Mouse (Mus musculus): ENCODE results near the gene Filip1l. TPM values are rescaled to one million over a fixed set of nuclear protein-coding genes. Genes with fewer than 3 reads are reported as not detected.

Filip1l gene
- total RNA-seq, 2 experiments from 2014 or later, result 4.6 to 5.2 TPM

- intact Hi-C loops (cut with DNase I), result no loop called here
- no peak for DNase-seq (ENCODE audit: low spot score in 2 of 2)
Measured at GRCm38 (mm10) chr16:57500851-57501250, 148.0 kb downstream of the Filip1l start.

DNA sequence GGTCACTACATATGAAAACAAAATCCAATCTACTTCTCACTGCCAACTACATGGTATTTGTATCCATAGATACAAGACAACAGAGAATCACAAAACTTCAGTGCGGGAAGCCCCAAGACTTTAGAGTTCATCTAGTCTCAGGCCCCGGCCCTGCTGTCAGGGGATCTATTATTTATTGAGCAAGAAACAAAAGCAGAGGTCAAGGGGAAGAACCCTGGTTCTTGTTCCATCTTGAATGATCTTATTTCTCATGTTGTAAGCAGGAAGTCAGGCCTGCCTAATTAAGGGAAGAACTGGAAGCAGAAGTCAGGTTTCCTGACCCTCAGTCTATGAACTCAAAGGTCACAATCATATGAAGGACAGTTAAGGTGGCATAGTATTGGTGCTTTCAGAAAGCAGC lies 149.3 kb downstream of the Filip1l start:
- no peak for DNase-seq (ENCODE audit: low spot score in 2 of 2)
- intact Hi-C loops (cut with DNase I), result no loop called here

DNA sequence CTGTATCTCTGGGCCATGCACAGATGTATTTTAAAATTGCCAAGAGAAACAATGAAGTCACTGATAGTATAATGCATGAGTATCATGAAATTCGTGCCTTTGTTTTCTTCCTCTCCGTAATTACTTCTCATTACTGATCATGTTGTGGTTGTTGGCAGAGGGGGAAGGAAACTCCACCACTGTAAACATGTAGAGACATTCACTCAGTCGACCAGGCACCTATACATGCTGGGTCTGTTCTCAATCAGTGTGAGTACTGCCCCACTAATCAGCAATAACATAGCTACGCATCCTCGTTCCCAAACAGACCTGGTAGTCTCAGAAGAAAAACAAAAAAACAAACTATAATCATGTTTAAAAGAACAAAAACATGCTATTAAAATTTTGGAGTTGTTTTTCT lies 149.9 kb downstream of the Filip1l start:
- intact Hi-C loops (cut with DNase I), result no loop called here
- no peak for DNase-seq (ENCODE audit: low spot score in 2 of 2)

DNA sequence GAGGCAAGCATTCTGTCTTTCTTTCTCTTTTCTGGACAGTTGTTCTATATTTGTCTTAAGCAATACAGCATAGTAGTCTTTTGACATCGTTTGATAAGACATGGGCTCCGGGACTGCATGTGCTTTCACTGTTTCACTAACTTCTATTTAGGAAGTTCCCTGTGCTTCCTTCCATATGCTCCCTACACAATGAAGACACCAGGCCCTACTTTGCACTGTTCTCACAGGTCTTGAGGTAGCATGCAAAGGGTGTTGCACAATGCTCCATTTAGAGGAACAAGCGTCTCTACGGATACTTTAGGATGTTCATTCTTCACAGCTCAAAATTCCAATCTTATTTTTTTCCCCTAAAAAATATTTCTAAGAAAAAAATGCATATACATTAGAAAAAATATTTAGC lies 151.8 kb downstream of the Filip1l start:
- no peak for DNase-seq (ENCODE audit: low spot score in 2 of 2)
- intact Hi-C loops (cut with DNase I), result no loop called here

- no peak for DNase-seq (ENCODE audit: low spot score in 2 of 2)
- intact Hi-C loops (cut with DNase I), result no loop called here
Measured at GRCm38 (mm10) chr16:57506133-57506532, 153.2 kb downstream of the Filip1l start.

- intact Hi-C loops (cut with DNase I), result no loop called here
- no peak for DNase-seq (ENCODE audit: low spot score in 2 of 2)
Measured at GRCm38 (mm10) chr16:57508351-57508750, 155.5 kb downstream of the Filip1l start.

DNA sequence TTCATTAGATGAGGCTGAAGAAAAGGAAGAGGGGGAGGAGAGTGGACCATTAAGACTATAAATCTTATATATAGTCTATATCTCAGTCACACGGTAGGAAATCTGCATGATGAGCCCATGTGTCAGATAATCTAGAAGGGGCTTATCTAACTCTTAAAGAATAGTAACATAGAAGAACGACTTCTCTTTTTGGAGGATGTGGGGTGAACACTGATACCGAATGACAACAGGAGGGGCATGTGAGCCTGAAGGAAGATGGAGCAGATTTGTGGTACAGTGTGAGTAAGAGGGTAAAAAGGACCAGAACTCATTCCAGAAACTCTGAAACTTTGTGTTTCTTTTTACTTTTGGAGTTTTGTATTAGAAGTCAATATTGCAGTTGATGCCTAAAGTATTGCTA lies 156.2 kb downstream of the Filip1l start:
- no peak for DNase-seq (ENCODE audit: low spot score in 2 of 2)
- intact Hi-C loops (cut with DNase I), result no loop called here

GRCm38 (mm10) chr16:57513562-57513961 lies 160.7 kb downstream of the Filip1l start:
- DNase-seq (ENCODE audit: low spot score in 2 of 2), result no peak
- intact Hi-C loops (cut with DNase I), result no loop called here

DNA sequence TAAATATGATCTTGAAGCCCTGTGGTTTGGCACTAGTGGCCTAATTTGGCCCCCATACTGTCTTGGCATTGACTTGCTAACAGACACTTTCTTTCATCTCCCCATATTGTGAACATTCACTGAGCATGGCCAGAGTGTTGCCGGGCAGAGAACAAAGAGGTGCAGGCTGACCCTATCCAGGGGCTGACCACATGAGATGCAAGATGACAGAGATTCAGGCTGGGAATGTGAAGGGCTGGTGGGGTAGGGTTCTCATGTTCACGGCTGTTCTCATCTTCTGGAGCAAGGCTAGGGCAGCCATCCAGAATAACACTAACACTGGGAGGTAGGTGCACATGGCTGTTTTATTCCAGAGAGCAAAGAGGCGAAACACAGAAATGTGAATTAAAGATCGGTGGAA lies 161.5 kb downstream of the Filip1l start:
- intact Hi-C loops (cut with DNase I), result no loop called here

GRCm38 (mm10) chr16:57515636-57516035 lies 162.7 kb downstream of the Filip1l start:
- intact Hi-C loops (cut with DNase I), result no loop called here
- DNase-seq (ENCODE audit: low spot score in 2 of 2), result no peak

More for the DNA sequence above, 161.5 kb downstream of the Filip1l start:
- no peak for DNase-seq (ENCODE audit: low spot score in 2 of 2)

DNA sequence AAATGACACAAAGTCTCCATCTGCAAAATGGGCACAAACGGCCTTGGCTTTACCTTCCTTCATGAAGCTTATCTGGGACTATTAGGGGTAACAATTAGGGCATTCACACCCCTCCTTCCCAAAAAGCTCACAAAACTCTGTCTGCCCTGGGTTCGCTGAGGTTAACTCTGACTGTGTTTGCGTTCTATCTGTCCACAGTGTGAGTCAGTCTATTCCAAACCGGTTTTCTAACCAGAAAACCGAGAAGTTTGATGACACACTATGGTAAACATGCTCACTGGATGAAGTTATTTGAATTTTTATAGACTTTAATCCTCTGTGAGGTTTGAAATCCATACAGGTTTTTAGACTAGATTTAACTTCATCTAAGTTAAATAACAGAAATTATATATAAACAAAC lies 172.2 kb downstream of the Filip1l start:
- DNase-seq (ENCODE audit: low spot score in 2 of 2), result no peak
- intact Hi-C loops (cut with DNase I), result no loop called here

GRCm38 (mm10) chr16:57525476-57525875 lies 172.6 kb downstream of the Filip1l start:
- DNase-seq (ENCODE audit: low spot score in 2 of 2), result no peak
- intact Hi-C loops (cut with DNase I), result no loop called here

DNA sequence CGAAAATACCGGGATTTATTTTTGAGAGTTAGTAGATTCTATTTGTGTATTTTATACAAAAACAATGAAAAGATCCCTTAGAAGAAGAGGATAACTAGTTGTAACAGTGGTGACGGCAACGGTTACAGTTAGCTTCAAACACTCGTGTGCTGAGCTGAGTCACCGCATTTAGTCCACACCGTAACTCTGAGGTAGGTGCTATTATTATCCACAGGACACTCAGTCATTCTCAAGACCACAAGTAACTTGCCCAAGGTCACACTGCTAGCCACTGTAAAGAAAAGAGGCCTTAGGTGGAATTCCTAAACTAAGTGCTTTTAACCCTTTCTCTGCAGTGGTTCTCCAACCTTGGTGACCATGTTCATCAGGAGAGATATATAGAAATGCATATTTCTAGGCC lies 174.0 kb downstream of the Filip1l start:
- intact Hi-C loops (cut with DNase I), result no loop called here
- DNase-seq (ENCODE audit: low spot score in 2 of 2), result no peak

- DNase-seq (ENCODE audit: low spot score in 2 of 2), result no peak
- intact Hi-C loops (cut with DNase I), result no loop called here
Measured at GRCm38 (mm10) chr16:57528457-57528856, 175.6 kb downstream of the Filip1l start.

DNA sequence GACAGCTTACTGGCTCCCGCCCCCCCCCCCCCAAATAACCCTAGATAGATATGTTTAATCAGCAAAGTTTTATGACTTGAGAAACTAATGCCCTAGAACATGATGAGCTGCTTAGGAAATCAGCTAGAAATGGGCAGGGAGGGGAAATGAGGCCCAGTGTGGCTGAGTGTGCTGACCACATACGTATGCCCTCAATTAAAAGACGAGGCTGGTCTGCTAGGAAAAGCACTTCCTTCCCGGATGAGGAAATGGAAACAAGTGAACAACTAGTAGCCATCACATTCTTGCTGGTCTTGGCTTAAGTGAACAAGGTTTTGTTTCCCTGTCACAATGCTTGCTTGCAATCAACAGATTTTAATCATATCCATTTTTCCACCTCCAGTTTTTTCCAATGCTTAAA lies 177.7 kb downstream of the Filip1l start:
- DNase-seq (ENCODE audit: low spot score in 2 of 2), result no peak
- intact Hi-C loops (cut with DNase I), result no loop called here

DNA sequence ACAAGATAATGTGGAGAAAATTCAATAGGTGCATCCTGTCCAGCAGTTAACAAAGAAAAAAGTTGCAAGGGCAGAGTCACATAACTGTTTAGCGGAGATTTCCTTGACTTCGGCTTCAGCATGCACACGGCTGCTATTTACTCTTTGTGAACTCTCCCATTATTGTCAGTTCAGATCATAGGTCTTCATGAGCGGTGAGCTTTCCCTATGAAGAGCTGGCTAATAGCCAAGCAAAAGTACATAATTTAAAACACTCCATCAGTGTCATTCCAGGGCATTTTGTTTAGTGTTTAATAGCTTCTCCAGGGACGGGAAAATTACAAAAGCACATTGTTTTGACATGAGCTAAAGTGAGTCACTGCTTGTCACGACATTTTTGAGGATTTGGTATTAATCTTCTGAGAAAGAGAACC lies 179.2 kb downstream of the Filip1l start:
- DNase-seq (ENCODE audit: low spot score in 2 of 2), result no peak
- intact Hi-C loops (cut with DNase I), result no loop called here

DNA sequence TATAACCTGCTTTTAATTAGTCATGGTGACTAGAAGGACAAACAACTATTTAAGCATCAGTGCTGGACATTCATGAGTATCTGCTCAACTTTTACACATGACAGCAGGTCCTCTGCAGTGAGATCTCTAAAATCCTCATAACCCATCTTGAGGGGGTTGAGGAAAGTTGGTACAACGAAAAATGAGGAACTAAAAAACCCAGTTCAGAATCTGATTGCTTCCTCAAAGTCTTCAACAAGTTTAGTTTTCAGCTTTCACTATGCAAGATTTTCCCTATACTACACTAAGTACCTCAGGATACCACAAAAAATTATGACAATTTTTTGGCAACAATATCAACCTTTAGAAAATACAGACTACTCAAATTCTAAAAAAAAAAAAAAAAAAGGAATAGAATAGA lies 181.5 kb downstream of the Filip1l start:
- DNase-seq (ENCODE audit: low spot score in 2 of 2), result no peak
- intact Hi-C loops (cut with DNase I), result no loop called here

DNA sequence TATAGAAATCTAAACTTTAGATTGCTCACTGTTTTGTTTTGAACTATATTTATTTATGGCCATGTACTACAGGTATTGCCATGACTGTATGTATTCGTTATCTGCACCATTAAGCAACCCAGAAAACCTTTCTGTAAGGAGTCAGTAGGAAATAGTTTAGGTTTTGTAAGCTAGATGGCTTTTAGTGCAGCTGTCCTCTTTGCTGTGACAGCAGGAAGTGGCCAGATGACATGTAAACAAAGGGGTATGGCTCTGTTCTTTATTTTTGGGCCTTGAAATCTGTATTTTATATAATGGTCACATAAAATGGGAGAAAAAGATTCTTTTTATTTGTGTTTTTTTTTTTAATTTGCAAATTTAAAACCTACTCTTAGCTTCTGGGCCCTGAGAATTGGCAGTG lies 181.9 kb downstream of the Filip1l start:
- DNase-seq (ENCODE audit: low spot score in 2 of 2), result no peak
- intact Hi-C loops (cut with DNase I), result no loop called here

DNA sequence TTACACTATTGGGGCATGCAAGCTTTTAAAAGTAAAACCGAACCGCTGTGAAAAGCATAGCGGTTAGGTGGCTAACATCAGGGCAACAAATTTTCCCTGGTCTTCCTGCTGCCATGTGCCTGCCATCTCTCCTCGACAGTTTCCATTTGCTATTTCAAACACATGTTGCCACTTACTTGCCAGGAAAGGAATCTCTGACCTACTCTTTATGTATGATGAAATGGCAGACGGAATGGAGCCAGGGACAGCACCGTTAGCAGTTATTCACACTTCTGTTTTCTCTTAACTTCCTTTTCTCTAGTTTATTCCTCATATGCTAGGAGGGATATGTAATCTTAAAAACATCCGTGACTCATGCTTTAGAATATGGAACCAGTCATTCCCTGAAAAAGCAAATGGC lies 183.6 kb downstream of the Filip1l start:
- DNase-seq (ENCODE audit: low spot score in 2 of 2), result no peak
- intact Hi-C loops (cut with DNase I), result no loop called here

DNA sequence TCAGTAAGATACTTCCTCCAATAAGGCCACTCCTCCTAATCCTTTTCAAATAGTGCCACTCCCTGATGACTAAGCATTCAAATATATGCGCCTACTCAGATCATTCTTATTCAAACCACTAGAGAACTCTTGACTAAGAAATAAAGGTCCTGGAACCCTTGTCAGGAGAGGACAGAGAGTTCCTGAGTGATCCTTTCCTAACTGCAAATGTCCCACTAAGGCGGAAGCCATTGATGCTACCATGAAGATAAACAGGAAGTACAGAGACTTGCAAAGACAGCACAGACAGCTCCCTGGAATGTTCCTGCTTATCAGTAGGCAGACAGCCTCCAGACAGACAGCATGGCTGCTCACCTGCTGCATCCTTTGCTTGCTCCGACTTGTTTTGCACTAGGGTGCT lies 190.3 kb downstream of the Filip1l start:
- no peak for DNase-seq (ENCODE audit: low spot score in 2 of 2)
- intact Hi-C loops (cut with DNase I), result no loop called here

GRCm38 (mm10) chr16:57544441-57544840 lies 191.5 kb downstream of the Filip1l start:
- intact Hi-C loops (cut with DNase I), result no loop called here
- DNase-seq (ENCODE audit: low spot score in 2 of 2), result no peak

GRCm38 (mm10) chr16:57546355-57546754 lies 193.5 kb downstream of the Filip1l start:
- DNase-seq (ENCODE audit: low spot score in 2 of 2), result no peak
- intact Hi-C loops (cut with DNase I), result no loop called here

All from left cerebral cortex, postnatal 14 days (tissue).